Mouse (Mus musculus) liver, adult (tissue): ENCODE results near the gene Uqcr11.

ENCODE experiments used
- GATA4 ChIP-seq: IDR thresholded peaks from 2 replicates; pipeline ENCODE4 v1.6.1; 2014; ENCODE audit warnings: mild to moderate bottlenecking, low read length; ENCODE audit not compliant: insufficient replicate concordance

The Uqcr11 gene

GRCm38 (mm10) chr10:80392687-80393086 lies 13.9 kb downstream of the Uqcr11 start:
- no peak for TF ChIP-seq GATA4

DNA sequence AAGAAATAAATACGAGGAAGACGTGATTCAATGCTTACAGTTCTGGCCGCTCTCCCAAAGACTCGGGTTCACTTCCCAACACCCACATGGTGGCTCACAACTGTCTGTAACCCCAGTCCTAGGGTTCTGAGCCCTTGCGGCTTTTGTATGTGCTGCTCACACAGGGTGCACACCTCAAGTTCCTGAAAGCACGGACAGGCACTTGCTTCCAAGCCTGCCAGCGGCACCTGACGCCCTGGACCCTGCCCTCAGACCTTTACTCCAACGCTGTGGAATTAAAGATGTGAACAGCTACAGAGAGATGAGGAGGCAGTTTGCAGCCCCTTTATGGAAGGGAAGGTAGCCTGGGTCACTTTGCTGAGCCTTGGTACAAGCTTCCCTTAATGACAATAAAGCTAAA lies 15.9 kb downstream of the Uqcr11 start:
- no peak for TF ChIP-seq GATA4

GRCm38 (mm10) chr10:80389185-80389708 lies 17.4 kb downstream of the Uqcr11 start:
- no peak for TF ChIP-seq GATA4

DNA sequence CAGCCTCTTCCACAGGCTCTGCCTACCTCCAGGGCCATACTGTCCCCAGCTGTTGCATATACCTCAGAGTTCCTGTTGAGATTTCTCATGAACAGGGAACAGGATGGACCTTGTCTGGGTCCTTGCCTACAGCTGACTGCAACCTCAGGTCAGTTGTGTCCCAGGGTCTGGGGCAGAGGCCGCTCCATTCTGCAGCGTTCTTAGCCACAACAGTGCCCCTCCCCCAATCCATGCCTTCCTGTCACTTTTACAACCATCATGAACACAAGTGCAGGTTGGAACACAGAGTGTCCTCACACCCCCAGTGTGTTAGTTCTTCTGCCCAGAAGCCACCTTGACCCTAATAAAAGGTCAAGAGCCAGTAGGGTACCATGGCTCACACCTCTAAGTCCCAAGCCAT lies 17.9 kb downstream of the Uqcr11 start:
- TF ChIP-seq GATA4, result no peak

GRCm38 (mm10) chr10:80387522-80387959 lies 19.1 kb downstream of the Uqcr11 start, which contains the start of gene Mex3d:
Gene Mex3d, minus strand, starts transcription at chr10:80387659.
- TF ChIP-seq GATA4, result no peak

DNA sequence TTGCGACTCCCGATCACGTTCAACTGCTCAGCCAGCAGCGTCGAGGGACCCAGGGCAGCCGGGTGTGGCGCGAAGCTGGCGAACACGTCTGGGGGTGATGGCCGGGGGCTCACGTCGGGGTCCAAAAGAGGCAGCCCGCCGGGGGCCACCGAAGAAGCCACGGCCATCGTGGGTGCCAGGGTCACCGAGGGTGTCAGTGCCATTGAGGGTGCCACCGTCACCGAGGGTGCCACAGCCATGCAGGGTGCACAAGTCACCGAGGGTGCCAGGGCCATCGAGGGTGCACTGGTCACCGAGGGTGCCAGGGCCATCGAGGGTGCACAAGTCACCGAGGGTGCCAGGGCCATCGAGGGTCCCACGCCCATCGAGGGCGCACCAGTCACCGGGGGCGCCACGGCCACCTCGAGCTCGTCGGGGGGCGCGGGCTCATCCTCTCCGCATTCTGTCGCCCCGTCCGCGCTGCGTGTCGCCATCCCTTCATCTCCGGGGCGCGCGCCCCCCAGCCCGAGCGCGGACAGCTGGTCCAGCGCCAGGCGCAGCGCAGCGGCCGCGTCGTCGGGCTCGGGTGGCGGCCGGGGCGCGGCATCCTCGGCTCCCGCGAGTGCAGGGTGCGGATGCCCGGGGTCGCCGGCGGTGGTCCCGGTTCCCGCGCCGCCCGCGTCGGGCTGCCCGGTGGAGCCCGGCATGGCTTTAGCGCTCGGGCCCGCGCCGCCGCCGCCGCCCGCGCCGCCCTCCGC lies 19.7 kb downstream of the Uqcr11 start:
- no peak for TF ChIP-seq GATA4

GRCm38 (mm10) chr10:80385811-80386734 lies 20.6 kb downstream of the Uqcr11 start:
- no peak for TF ChIP-seq GATA4

GRCm38 (mm10) chr10:80385310-80385709 lies 21.3 kb downstream of the Uqcr11 start:
- no peak for TF ChIP-seq GATA4

GRCm38 (mm10) chr10:80384709-80385108 lies 21.9 kb downstream of the Uqcr11 start:
- TF ChIP-seq GATA4, result no peak

- TF ChIP-seq GATA4, result no peak
Observed at GRCm38 (mm10) chr10:80384115-80384639, 22.5 kb downstream of the Uqcr11 start.

- no peak for TF ChIP-seq GATA4
Observed at GRCm38 (mm10) chr10:80383431-80383830, 23.2 kb downstream of the Uqcr11 start.

DNA sequence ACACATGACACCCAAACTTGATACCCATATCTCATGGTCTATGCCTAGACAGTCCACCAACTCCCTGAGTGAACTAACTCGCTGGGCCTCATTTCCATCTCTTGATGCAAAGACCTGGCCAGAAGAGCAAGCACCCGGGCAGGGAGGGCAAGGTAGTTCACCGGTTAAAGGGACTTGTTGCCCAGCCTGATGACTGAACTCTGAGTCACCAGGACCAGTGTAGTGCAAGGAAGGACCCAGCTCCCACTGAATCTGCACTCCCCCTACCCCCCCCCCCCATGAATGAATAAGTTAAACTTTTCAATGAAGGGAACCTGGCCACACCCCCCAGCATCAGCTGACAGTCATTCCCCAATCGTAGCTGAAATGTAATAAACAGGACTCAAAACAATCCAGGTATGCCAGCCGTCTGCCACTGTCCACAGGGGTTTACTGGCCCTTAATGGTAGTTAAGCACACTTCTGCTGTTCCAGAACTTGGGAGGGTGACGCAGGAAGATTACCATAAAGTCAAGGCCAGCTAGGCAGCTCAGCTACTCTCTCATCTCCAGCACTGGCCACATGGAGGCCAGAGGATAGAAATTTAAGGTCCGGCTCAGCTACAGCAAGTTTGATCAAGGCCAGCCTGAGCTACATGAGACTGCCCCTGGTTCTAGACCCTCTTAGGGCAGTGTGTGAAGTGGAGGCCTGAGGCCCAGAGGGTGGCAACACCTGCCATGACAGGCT lies 23.8 kb downstream of the Uqcr11 start:
- no peak for TF ChIP-seq GATA4

DNA sequence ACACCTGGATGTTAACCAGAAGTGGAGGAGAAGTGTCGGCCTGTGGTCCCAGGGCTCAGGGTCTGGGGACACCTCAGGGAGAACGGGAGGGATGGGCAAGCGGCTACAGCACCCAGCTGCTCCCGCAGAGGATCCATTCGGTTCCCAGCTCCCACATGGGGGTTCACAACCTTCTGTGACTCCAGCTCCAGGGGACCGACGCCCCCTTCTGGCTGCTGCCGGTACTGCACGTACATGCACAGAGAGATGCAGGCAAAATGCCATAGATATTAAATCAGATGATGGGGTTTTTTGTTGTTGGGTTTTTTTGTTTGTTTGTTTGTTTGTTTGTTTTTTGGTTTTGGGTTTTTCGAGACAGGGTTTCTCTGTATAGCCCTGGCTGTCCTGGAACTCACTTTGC lies 28.9 kb downstream of the Uqcr11 start:
- TF ChIP-seq GATA4, result no peak

- TF ChIP-seq GATA4, result no peak
Observed at GRCm38 (mm10) chr10:80376160-80376559, 30.5 kb downstream of the Uqcr11 start.

- no peak for TF ChIP-seq GATA4
Observed at GRCm38 (mm10) chr10:80374063-80374462, 32.6 kb downstream of the Uqcr11 start.
